Mouse (Mus musculus): ENCODE measurements around the gene Plbd2. TPM values are rescaled to one million over a fixed set of nuclear protein-coding genes. Genes with fewer than 3 reads are reported as not detected.

Gene Plbd2
- polyA plus RNA-seq, 1 experiment from 2014 or later = 40.8 TPM

DNA sequence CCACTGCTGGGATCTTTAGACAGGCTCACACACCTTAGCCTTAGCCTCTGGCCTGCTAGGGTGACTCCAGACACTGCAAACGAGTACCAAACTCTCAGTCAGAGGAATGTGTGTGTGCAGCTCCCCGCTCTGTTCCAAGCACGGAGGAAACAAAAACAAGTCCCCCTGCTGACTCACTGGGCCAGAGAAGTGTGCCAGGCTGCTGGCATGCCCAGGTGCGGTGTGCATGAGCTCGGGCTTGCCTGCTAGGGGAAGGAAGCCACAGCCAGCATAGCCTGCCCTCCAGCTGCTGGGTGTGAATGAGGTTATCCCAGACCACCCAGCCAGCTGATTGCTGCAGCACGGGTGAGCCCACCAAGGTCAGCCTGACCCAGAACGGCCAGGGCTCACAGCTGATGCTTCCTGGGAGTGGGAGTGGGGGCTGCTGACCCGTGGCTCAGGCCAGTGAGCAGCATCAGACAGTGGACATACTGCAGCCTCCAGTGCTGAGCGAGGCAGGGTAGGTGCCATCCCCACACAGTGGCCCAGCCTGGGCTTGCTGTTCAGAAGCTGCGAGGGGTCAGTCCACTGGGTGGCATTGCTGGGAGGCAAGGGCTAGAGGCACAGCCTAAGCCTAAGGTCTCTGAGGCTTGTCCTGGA lies 8.2 kb downstream of the Plbd2 start:
- H3K36me3 ChIP-seq = peaks cover 4% of the 10 kb centered on the region; the same call in 1 of the 2 replicates
- H3K27me3 ChIP-seq = no peaks in the 10 kb centered on the region
- H3K4me1 ChIP-seq (replicated peaks) = peaks cover 12% of the 10 kb centered on the region
- WGBS = 55% methylated on average over 10 of the region's 10 CpGs
- no peak overlapping the region for H3K4me3 ChIP-seq
- no peak overlapping the region for H3K4me2 ChIP-seq
- H3K9ac ChIP-seq = no peak overlapping the region
- H3K27ac ChIP-seq = no peak overlapping the region
- ATAC-seq (replicated peaks; ENCODE audit: insufficient number of reproducible peaks, insufficient read depth, low FRiP score, low read depth) = no peak
- no peaks in the 10 kb centered on the region for H3K9me3 ChIP-seq (replicated peaks)

DNA sequence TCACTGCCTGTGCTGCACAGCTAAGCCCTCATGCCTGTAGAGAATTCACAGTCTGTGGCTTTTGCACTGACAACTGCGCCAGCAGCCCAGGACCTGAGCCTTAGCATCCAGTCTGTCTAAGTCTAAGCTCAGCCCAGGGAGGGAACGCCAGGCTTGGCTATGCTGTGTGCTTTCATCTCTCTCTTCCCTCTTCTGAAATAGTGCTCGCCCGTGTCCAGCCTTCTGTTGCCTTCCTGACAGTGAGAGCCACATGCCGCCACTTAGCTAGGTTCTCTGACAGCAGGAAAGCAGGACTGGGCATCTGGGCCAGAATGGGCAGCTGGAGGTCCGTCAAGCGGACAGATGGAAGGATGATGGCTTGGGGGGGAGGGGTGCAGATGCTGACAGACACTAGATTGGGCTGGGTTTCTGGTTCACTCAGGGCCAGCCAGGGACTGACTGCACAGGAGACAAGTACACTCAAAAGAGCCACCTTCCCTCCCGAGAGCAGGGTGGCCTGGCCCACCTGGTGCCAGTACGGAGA lies 9.5 kb downstream of the Plbd2 start:
- no peak for ATAC-seq (replicated peaks; ENCODE audit: insufficient number of reproducible peaks, insufficient read depth, low FRiP score, low read depth)
- Histone ChIP-seq H3K36me3 (peaks cover 5% of the 10 kb centered on the region; the same call in 1 of the 2 replicates), H3K4me2 (no peak overlapping the region), H3K4me1 (replicated peaks) (peaks cover 12% of the 10 kb centered on the region), H3K4me3 (no peak overlapping the region), H3K27ac (no peak overlapping the region), H3K9ac (no peak overlapping the region), H3K27me3 (no peaks in the 10 kb centered on the region), H3K9me3 (replicated peaks) (no peaks in the 10 kb centered on the region)
- 80% methylated on average over 9 of the region's 9 CpGs for WGBS

DNA sequence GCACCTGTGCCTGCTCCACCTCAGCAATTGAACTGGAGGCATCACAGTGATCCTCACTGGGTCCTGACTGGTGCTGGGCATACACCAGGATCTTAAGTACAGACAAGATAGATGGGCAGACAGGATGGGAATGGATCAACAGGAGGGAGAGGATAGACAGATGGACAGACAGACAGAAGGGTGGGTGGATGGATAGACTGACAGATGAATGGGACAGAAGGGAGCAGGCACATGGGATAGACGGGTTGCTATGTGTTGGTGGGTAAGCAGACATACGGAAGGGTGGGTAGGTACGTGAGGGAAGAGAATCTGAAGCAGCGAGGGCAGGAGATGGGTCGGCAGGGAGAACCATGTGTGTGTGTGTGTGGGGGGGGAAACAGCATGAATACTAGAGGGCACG lies 10.0 kb downstream of the Plbd2 start:
- Histone ChIP-seq H3K9ac (no peak overlapping the region), H3K9me3 (replicated peaks) (no peaks in the 10 kb centered on the region), H3K4me3 (no peak overlapping the region), H3K27ac (no peak overlapping the region), H3K27me3 (no peaks in the 10 kb centered on the region), H3K4me1 (replicated peaks) (peaks cover 12% of the 10 kb centered on the region), H3K4me2 (no peak overlapping the region), H3K36me3 (peaks cover 9% of the 10 kb centered on the region; the same call in 1 of the 2 replicates)
- no peak for ATAC-seq (replicated peaks; ENCODE audit: insufficient number of reproducible peaks, insufficient read depth, low FRiP score, low read depth)
- 91% methylated on average over 6 of the region's 6 CpGs for whole genome bisulfite sequencing

DNA sequence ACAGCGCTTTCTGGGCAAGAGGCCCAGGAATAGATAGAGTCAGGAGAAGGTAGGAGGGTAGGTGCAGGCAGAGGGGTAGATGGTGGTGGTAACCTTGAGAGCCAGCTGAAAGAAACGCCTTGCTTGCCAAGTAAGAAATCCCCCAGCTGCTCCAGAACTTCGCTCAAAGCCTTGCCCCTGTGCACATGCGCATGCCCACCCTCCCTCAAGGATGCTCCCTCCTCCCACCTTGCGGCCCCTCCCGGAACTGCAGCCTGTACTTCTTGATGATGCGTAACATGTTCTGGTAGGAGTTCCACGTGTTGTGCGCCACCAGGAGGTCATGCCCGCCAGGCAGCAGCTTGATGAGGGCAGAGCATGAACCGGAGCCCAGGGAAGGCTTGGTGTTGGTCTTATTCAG lies 11.0 kb downstream of the Plbd2 start:
- Histone ChIP-seq H3K9me3 (replicated peaks) (no peaks in the 10 kb centered on the region), H3K36me3 (peaks cover 14% of the 10 kb centered on the region; the same call in 1 of the 2 replicates), H3K4me1 (replicated peaks) (peaks cover 12% of the 10 kb centered on the region), H3K9ac (no peak overlapping the region), H3K27me3 (no peaks in the 10 kb centered on the region), H3K4me3 (no peak overlapping the region), H3K4me2 (no peak overlapping the region), H3K27ac (no peak overlapping the region)
- no peak for ATAC-seq (replicated peaks; ENCODE audit: insufficient number of reproducible peaks, insufficient read depth, low FRiP score, low read depth)
- 68% methylated on average over 11 of the region's 11 CpGs for WGBS

DNA sequence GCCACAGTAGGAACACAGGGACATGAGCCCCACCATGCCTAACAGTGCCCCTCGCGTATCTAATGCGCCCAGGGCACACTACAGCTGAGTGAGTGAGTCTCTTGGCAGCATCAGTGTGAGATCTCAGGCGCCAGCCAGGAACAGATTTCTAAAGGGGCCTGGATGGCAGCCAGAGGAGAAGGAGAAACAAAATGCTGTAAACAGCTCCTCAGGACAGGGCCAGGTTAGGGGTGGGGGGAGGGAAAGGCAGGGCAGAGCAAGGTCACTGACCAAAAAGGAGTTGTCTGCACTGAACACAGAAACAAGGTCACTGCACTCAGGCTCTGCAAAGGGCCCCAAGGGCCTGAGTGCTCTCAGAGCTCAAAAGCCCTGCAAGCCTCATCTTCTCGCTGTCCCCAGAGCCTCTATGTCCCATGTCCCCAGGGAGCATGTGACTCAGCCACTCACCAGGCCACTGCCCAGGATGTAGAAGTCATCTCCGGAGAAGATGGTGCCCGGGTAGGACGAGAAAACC lies 12.7 kb downstream of the Plbd2 start:
- Histone ChIP-seq H3K27me3 (no peaks in the 10 kb centered on the region), H3K9ac (no peak overlapping the region), H3K27ac (peak overlapping the region; percentile 73), H3K4me3 (no peak overlapping the region), H3K4me2 (peak overlapping the region; percentile 1; the same call in 1 of the 2 replicates), H3K36me3 (peaks cover 19% of the 10 kb centered on the region; the same call in 1 of the 2 replicates), H3K9me3 (replicated peaks) (no peaks in the 10 kb centered on the region), H3K4me1 (replicated peaks) (peaks cover 12% of the 10 kb centered on the region)
- WGBS = 51% methylated on average over 8 of the region's 8 CpGs
- ATAC-seq (replicated peaks; ENCODE audit: insufficient number of reproducible peaks, insufficient read depth, low FRiP score, low read depth) = peak; percentile 34

DNA sequence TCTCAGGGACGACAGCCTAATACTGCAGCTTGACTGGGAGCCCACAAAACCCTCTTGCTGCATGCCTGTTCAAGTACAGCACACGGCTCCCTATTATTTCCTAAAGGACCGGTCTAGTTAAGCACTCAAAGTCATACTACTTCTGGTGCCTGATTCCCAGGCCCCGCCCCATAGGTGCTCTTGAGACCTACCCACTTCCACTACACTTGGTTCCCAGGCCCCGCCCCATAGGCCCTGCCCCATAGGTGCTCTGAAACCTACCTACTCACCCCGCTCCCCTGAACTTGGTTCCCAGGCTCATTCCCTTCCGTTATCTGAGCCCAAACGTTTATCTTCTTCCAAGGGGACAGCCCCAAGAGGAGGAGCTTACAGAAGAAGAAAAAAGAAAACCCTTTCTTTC lies 15.6 kb downstream of the Plbd2 start:
- Histone ChIP-seq H3K4me1 (replicated peaks) (peaks cover 14% of the 10 kb centered on the region), H3K27ac (no peak overlapping the region), H3K4me2 (no peak overlapping the region), H3K36me3 (peaks cover 27% of the 10 kb centered on the region), H3K9ac (no peak overlapping the region), H3K4me3 (no peak overlapping the region), H3K9me3 (replicated peaks) (no peaks in the 10 kb centered on the region), H3K27me3 (no peaks in the 10 kb centered on the region)
- no peak for ATAC-seq (replicated peaks; ENCODE audit: insufficient number of reproducible peaks, insufficient read depth, low FRiP score, low read depth)
- 76% methylated on average over 8 of the region's 8 CpGs for WGBS

DNA sequence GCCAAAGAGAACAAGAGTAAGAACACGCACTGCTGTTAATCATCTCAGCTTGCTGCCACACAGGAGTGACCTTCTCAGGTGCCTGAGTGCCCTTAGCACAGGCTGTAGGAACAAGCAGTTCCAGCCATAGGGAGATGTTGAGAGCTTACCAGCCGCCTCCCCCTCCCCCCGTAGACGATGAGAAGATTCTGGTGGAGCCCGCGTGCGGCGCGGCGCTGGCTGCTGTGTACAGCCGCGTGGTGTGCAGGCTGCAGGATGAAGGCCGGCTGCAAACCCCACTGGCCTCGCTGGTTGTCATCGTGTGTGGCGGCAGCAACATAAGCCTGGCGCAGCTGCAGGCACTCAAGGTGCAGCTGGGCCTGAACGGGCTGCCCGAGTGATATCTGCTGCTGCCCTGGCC lies 20.0 kb downstream of the Plbd2 start:
- H3K4me1 ChIP-seq (replicated peaks) = 0 out of 2 replicates have a peak, but pooled peaks cover 2% of the 10 kb centered on the region
- no peaks in the 10 kb centered on the region for H3K9me3 ChIP-seq (replicated peaks)
- H3K4me3 ChIP-seq = no peak overlapping the region
- H3K27me3 ChIP-seq = no peaks in the 10 kb centered on the region
- no peak overlapping the region for H3K4me2 ChIP-seq
- H3K9ac ChIP-seq = no peak overlapping the region
- 76% methylated on average over 19 of the region's 19 CpGs for WGBS
- no peak overlapping the region for H3K27ac ChIP-seq
- no peak for ATAC-seq (replicated peaks; ENCODE audit: insufficient number of reproducible peaks, insufficient read depth, low FRiP score, low read depth)
- H3K36me3 ChIP-seq = peaks cover 21% of the 10 kb centered on the region

DNA sequence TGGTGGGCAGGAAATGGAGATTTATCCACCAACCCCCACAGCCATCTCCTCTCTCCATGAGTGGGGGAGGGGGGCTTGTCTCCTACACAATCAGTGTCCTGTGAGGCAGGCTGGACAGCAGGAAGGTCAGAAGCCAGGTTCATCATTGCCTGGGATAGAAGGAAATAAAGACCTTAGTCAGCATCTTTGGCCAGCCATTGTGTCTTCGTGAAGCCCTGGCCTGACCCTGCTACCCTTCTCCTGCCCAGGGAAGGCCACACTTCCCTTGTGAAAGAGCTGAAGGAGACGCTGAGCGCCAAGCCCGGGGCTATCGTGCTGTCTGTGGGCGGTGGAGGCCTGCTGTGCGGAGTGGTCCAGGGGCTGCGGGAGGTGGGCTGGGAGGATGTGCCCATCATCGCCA lies 22.2 kb downstream of the Plbd2 start:
- peaks cover 4% of the 10 kb centered on the region; the same call in 1 of the 2 replicates for H3K27me3 ChIP-seq
- H3K4me2 ChIP-seq = no peak overlapping the region
- H3K9me3 ChIP-seq (replicated peaks) = no peaks in the 10 kb centered on the region
- no peak overlapping the region for H3K4me3 ChIP-seq
- WGBS = 67% methylated on average over 9 of the region's 9 CpGs
- peaks cover 12% of the 10 kb centered on the region for H3K36me3 ChIP-seq
- no peak for ATAC-seq (replicated peaks; ENCODE audit: insufficient number of reproducible peaks, insufficient read depth, low FRiP score, low read depth)
- no peak overlapping the region for H3K9ac ChIP-seq
- H3K4me1 ChIP-seq (replicated peaks) = peaks cover 6% of the 10 kb centered on the region; the same call in 1 of the 2 replicates
- H3K27ac ChIP-seq = no peak overlapping the region

DNA sequence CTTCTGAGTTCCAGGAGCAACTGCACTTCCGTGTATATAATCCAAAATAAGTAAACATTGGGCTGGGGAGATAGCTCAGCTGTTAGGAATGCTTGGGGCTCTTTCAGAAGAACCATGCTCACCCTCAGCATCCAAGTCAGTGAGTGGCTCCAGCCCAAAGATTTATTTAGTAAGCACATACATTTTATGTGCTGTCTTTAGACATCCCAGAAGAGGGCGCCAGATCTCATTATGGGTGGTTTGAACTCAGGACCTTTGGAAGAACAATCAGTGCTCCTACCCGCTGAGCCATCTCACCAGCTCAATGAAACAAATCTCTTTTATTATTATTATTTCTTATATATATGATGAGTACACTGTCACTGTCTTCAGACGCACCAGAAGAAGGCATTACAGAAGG lies 23.9 kb downstream of the Plbd2 start:
- Histone ChIP-seq H3K4me3 (no peak overlapping the region), H3K27me3 (peaks cover 4% of the 10 kb centered on the region; the same call in 1 of the 2 replicates), H3K9ac (no peak overlapping the region), H3K27ac (no peak overlapping the region), H3K9me3 (replicated peaks) (no peaks in the 10 kb centered on the region), H3K4me2 (no peak overlapping the region), H3K36me3 (no peaks in the 10 kb centered on the region), H3K4me1 (replicated peaks) (peaks cover 8% of the 10 kb centered on the region; the same call in 1 of the 2 replicates)
- no peak for ATAC-seq (replicated peaks; ENCODE audit: insufficient number of reproducible peaks, insufficient read depth, low FRiP score, low read depth)
- WGBS = 61% methylated on average over 4 of the region's 4 CpGs

DNA sequence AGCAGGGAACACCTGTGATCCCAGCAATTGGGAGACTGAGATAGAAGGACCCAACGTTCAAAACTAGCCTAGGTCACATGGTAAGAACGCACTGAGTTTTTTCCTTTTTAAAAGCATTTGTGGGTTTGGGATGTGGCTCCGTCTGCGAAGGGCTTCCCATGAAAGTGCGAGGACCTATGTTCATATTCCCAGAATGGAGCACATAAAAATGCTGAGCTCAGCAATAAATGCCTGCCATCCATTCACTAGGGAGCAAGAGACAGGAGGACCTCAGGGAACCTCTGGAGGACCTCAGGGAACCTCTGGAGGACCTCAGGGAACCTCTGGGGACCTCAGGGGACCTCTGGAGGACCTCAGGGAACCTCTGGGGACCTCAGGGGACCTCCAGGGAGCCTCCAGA lies 25.4 kb downstream of the Plbd2 start:
- Histone ChIP-seq H3K4me1 (replicated peaks) (peaks cover 6% of the 10 kb centered on the region; the same call in 1 of the 2 replicates), H3K4me3 (no peak overlapping the region), H3K9ac (no peak overlapping the region), H3K27me3 (peaks cover 4% of the 10 kb centered on the region; the same call in 1 of the 2 replicates), H3K9me3 (replicated peaks) (no peaks in the 10 kb centered on the region), H3K4me2 (no peak overlapping the region), H3K36me3 (no peaks in the 10 kb centered on the region), H3K27ac (no peak overlapping the region)
- ATAC-seq (replicated peaks; ENCODE audit: insufficient number of reproducible peaks, insufficient read depth, low FRiP score, low read depth) = no peak
- 86% methylated on average over 5 of the region's 5 CpGs for WGBS

DNA sequence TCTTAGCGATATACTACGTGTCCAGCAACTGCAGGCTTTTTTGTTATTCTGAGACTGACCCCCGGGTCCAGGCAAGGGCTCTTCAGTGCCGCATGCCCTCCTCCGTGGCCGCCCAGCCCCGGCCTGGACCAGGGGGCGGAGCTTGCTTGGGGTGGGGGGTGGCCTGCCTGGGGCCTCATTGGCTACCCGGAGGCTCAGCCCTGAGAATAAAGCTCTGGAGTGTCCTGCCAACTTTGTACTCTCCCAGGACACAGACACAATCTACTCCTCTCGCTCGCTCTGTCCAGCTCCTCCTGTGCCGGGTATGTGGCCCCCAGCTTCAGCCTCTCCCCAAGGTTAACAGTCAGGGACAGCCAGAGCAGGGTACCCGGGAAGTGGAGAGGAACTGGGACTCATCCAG lies 27.1 kb downstream of the Plbd2 start, which contains the start of gene Sds:
Gene Sds (plus strand): TSS at position 231 of the 400 bp plus-strand sequence.
- no peak for ATAC-seq (replicated peaks; ENCODE audit: insufficient number of reproducible peaks, insufficient read depth, low FRiP score, low read depth)
- Histone ChIP-seq H3K27me3 (peaks cover 4% of the 10 kb centered on the region; the same call in 1 of the 2 replicates), H3K27ac (no peak within 1 kb of the TSS), H3K36me3 (no peaks in the 10 kb centered on the region), H3K9ac (no peak within 1 kb of the TSS), H3K4me3 (no peak within 1 kb of the TSS), H3K4me1 (replicated peaks) (peaks cover 6% of the 10 kb centered on the region; the same call in 1 of the 2 replicates), H3K4me2 (peak within 1 kb of the TSS; percentile 28), H3K9me3 (replicated peaks) (no peaks in the 10 kb centered on the region)
- 12% methylated on average over 13 of the region's 13 CpGs for WGBS

Data from heart, embryonic 15.5 days (tissue).